Mouse (Mus musculus) thymus, adult 2 months (tissue): ENCODE results near the gene Pole2. TPM values are rescaled to one million over a fixed set of nuclear protein-coding genes. Genes with fewer than 3 reads are reported as not detected.

ENCODE experiments used
- DNase-seq: peaks from one replicate; pipeline ENCODE4 v3.0.0; 2021
- H3K27ac ChIP-seq: fragments of 200-500 bp; 2 replicates; pipeline ENCODE4 v1.5.1; 2012; ENCODE audit warnings: low read length, control low read depth; ENCODE audit not compliant: control insufficient read depth, insufficient read depth
- H3K27me3 ChIP-seq: fragments of 200-500 bp; 2 replicates; pipeline ENCODE4 v1.6.1; 2012; ENCODE audit warnings: mild to moderate bottlenecking, low read length, moderate library complexity, mixed read lengths; ENCODE audit not compliant: control insufficient read depth, insufficient read depth
- H3K36me3 ChIP-seq: fragments of 200-500 bp; 2 replicates; pipeline ENCODE4 v1.6.1; 2012; ENCODE audit warnings: mild to moderate bottlenecking, low read length, moderate library complexity; ENCODE audit not compliant: control insufficient read depth, insufficient read depth
- H3K4me1 ChIP-seq: fragments of 200-500 bp; replicated peaks from 2 replicates; pipeline ENCODE4 v1.6.1; 2012; ENCODE audit warnings: low read length; ENCODE audit not compliant: control insufficient read depth, insufficient read depth
- H3K4me3 ChIP-seq: fragments of 200-500 bp; 2 replicates; pipeline ENCODE4 v1.5.1; 2012; ENCODE audit warnings: mild to moderate bottlenecking, low read length, control low read depth, moderate library complexity; ENCODE audit not compliant: control insufficient read depth, insufficient read depth
- CTCF ChIP-seq: fragments of 200-500 bp; IDR thresholded peaks from 2 replicates; pipeline ENCODE4 v1.5.1; 2012; ENCODE audit warnings: mild to moderate bottlenecking, control low read depth, low read length, moderate library complexity, borderline replicate concordance; ENCODE audit not compliant: control insufficient read depth, poor library complexity, insufficient read depth; ENCODE audit errors: extremely low read depth
- POLR2A ChIP-seq: fragments of 200-500 bp; IDR thresholded peaks from 2 replicates; pipeline ENCODE4 v1.6.1; 2012; ENCODE audit warnings: mild to moderate bottlenecking, low read length, control low read depth, moderate library complexity; ENCODE audit not compliant: control insufficient read depth, poor library complexity, insufficient read depth; ENCODE audit errors: extremely low read depth
- WGBS: fragments of 180-500 bp; shearing (Covaris S2); methylation state at CpG from one replicate; pipeline ENCODE4 v1.1.7; 2018; 5-methylcytosine and 5-hydroxymethylcytosine counted together
- polyA plus RNA-seq: library from polyadenylated mRNA; depleted of rRNA; stranded (reverse); fragments of >200 nt; gene quantifications from 2 replicates; pipeline ENCODE4 v1.2.3, GENCODE M21; 2012

The Pole2 gene
- polyA plus RNA-seq, 1 experiment = 16.9 TPM

GRCm38 (mm10) chr12:69213186-69213777, 14.7 kb downstream of the Pole2 start:
- H3K27me3 ChIP-seq = no peaks in the 10 kb centered on the region
- peaks cover 3% of the 10 kb centered on the region; the same call in 1 of the 2 replicates for H3K36me3 ChIP-seq
- 93% methylated on average over 13 of the region's 13 CpGs for WGBS
- H3K27ac ChIP-seq = no peak overlapping the region
- TF ChIP-seq POLR2A (no peak), CTCF (no peak)
- no peak for DNase-seq
- H3K4me3 ChIP-seq = no peak overlapping the region
- no peaks in the 10 kb centered on the region for H3K4me1 ChIP-seq

GRCm38 (mm10) chr12:69211057-69211456, 16.9 kb downstream of the Pole2 start:
- no peak for TF ChIP-seq CTCF
- TF ChIP-seq POLR2A = no peak
- H3K4me3 ChIP-seq = no peak overlapping the region
- no peaks in the 10 kb centered on the region for H3K4me1 ChIP-seq
- no peaks in the 10 kb centered on the region for H3K27me3 ChIP-seq
- H3K36me3 ChIP-seq = 0 out of 2 replicates have a peak, but pooled peaks cover 3% of the 10 kb centered on the region
- DNase-seq = no peak
- no peak overlapping the region for H3K27ac ChIP-seq
- 90% methylated on average over 5 of the region's 5 CpGs for WGBS

GRCm38 (mm10) chr12:69210056-69210979, 17.7 kb downstream of the Pole2 start:
- TF ChIP-seq POLR2A (no peak), CTCF (no peak)
- no peak overlapping the region for H3K4me3 ChIP-seq
- H3K4me1 ChIP-seq = no peaks in the 10 kb centered on the region
- DNase-seq = no peak
- H3K27me3 ChIP-seq = no peaks in the 10 kb centered on the region
- 97% methylated on average over 18 of the region's 18 CpGs for WGBS
- 0 out of 2 replicates have a peak, but pooled peaks cover 3% of the 10 kb centered on the region for H3K36me3 ChIP-seq
- H3K27ac ChIP-seq = no peak overlapping the region

GRCm38 (mm10) chr12:69208520-69208919, 19.5 kb downstream of the Pole2 start:
- Histone ChIP-seq H3K4me1 (no peaks in the 10 kb centered on the region), H3K4me3 (no peak overlapping the region), H3K36me3 (0 out of 2 replicates have a peak, but pooled peaks cover 3% of the 10 kb centered on the region), H3K27me3 (no peaks in the 10 kb centered on the region), H3K27ac (no peak overlapping the region)
- 91% methylated on average over 2 of the region's 2 CpGs for WGBS
- DNase-seq = no peak
- TF ChIP-seq CTCF (no peak), POLR2A (no peak)

- no peak for DNase-seq
- 98% methylated on average over 7 of the region's 7 CpGs for WGBS
- H3K4me3 ChIP-seq = no peak overlapping the region
These were observed 20.1 kb downstream of the Pole2 start for GRCm38 (mm10) chr12:69207926-69208325.

GRCm38 (mm10) chr12:69207396-69207795, 20.6 kb downstream of the Pole2 start:
- no peak overlapping the region for H3K4me3 ChIP-seq
- no peaks in the 10 kb centered on the region for H3K27me3 ChIP-seq
- H3K36me3 ChIP-seq = no peaks in the 10 kb centered on the region
- 97% methylated on average over 8 of the region's 8 CpGs for WGBS
- no peak for DNase-seq
- TF ChIP-seq POLR2A (no peak), CTCF (no peak)
- H3K4me1 ChIP-seq = no peaks in the 10 kb centered on the region
- H3K27ac ChIP-seq = no peak overlapping the region

More at GRCm38 (mm10) chr12:69207926-69208325, 20.1 kb downstream of the Pole2 start:
- no peaks in the 10 kb centered on the region for H3K4me1 ChIP-seq
- H3K27ac ChIP-seq = no peak overlapping the region
- H3K27me3 ChIP-seq = no peaks in the 10 kb centered on the region
- H3K36me3 ChIP-seq = no peaks in the 10 kb centered on the region
- TF ChIP-seq POLR2A = no peak
- TF ChIP-seq CTCF = no peak
